Mouse (Mus musculus) kidney, postnatal 0 days (tissue): ENCODE measurements around the gene Pradc1. TPM values are rescaled to one million over a fixed set of nuclear protein-coding genes. Genes with fewer than 3 reads are reported as not detected.
A peak's percentile ranks its signal among the peaks of the same experiment; 100 is the strongest.

Experiments used
- ATAC-seq: fragments of 200-750 bp; cut with Nextera tagmentation; replicated peaks from 2 replicates; pipeline ENCODE4 v1.8.0; 2017; ENCODE audit warnings: low read depth, moderate number of reproducible peaks, moderate TSS enrichment, moderate library complexity; ENCODE audit not compliant: low FRiP score
- DNase-seq: peaks from one replicate; pipeline ENCODE4 v3.0.0-alpha.2; 2016; ENCODE audit warnings: low spot score
- H3K27ac ChIP-seq: fragments of 300-500 bp; sonication (generic); 2 replicates; pipeline ENCODE4 v1.5.1; 2014; ENCODE audit warnings: mild to moderate bottlenecking
- H3K27me3 ChIP-seq: fragments of 300-500 bp; sonication (generic); 2 replicates; pipeline ENCODE4 v1.6.1; 2014; ENCODE audit warnings: low read length, mixed read lengths; ENCODE audit not compliant: insufficient read depth
- H3K36me3 ChIP-seq: fragments of 300-500 bp; sonication (generic); 2 replicates; pipeline ENCODE4 v1.6.1; 2014; ENCODE audit warnings: low read length, mixed read lengths; ENCODE audit not compliant: insufficient read depth
- H3K4me1 ChIP-seq: fragments of 300-500 bp; sonication (generic); replicated peaks from 2 replicates; pipeline ENCODE4 v1.6.1; 2014; ENCODE audit warnings: antibody characterized with exemption, low read length, mixed read lengths; ENCODE audit not compliant: insufficient read depth
- H3K4me2 ChIP-seq: fragments of 300-500 bp; sonication (generic); 2 replicates; pipeline ENCODE4 v1.6.1; 2014; ENCODE audit warnings: mild to moderate bottlenecking, low read length, moderate library complexity, mixed read lengths
- H3K4me3 ChIP-seq: fragments of 300-500 bp; sonication (generic); replicated peaks from 2 replicates; pipeline ENCODE4 v1.5.1; 2014; ENCODE audit warnings: low read depth, low read length
- H3K9ac ChIP-seq: fragments of 300-500 bp; sonication (generic); 2 replicates; pipeline ENCODE4 v1.6.1; 2014; ENCODE audit warnings: low read depth, low read length
- H3K9me3 ChIP-seq: fragments of 300-500 bp; sonication (generic); replicated peaks from 2 replicates; pipeline ENCODE4 v1.6.1; 2016; ENCODE audit warnings: low read length, inconsistent platforms, mixed read lengths
- CTCF ChIP-seq: IDR thresholded peaks from 2 replicates; pipeline ENCODE4 v1.5.1; 2016; ENCODE audit warnings: antibody characterized with exemption, low read depth, mild to moderate bottlenecking, moderate library complexity
- WGBS: fragments of 180-500 bp; shearing (Covaris S2); extraction: QIAGEN DNeasy Blood & Tissue Kit; methylation state at CpG from one replicate; pipeline ENCODE4 v1.1.7; 2014; 5-methylcytosine and 5-hydroxymethylcytosine counted together
- polyA plus RNA-seq: library from polyadenylated mRNA; unstranded; fragments of >200 nt; fragmentation: Nextera tagmentation; extraction: Ambion mirVana; gene quantifications from 2 replicates; pipeline ENCODE4 v1.2.1, GENCODE M21; 2015

Pradc1 gene
- polyA plus RNA-seq, 1 experiment from 2014 or later, result 37.3 TPM

- H3K9ac ChIP-seq, result no peak overlapping the region
Observed at GRCm38 (mm10) chr6:85445286-85445685, 6.5 kb downstream of the Pradc1 start.

GRCm38 (mm10) chr6:85444266-85444965 is 7.4 kb downstream of the Pradc1 start:
- no peak for ATAC-seq
- Histone ChIP-seq H3K9ac (no peak overlapping the region), H3K27me3 (no peaks in the 10 kb centered on the region), H3K27ac (0 out of 2 replicates have a peak overlapping the region, but pooled peaks have one; percentile 31), H3K4me3 (no peak overlapping the region), H3K4me1 (peaks cover 6% of the 10 kb centered on the region; the same call in 1 of the 2 replicates), H3K9me3 (no peaks in the 10 kb centered on the region), H3K36me3 (peaks cover 40% of the 10 kb centered on the region), H3K4me2 (no peak overlapping the region)
- TF ChIP-seq CTCF, result no peak
- 83% methylated on average over 8 of the region's 8 CpGs for WGBS
- no peak for DNase-seq

More at GRCm38 (mm10) chr6:85445286-85445685, 6.5 kb downstream of the Pradc1 start:
- no peak for TF ChIP-seq CTCF
- H3K9me3 ChIP-seq, result no peaks in the 10 kb centered on the region
- peak overlapping the region; percentile 31; the same call in 1 of the 2 replicates for H3K27ac ChIP-seq
- no peak overlapping the region for H3K4me3 ChIP-seq
- peaks cover 6% of the 10 kb centered on the region; the same call in 1 of the 2 replicates for H3K4me1 ChIP-seq
- H3K27me3 ChIP-seq, result no peaks in the 10 kb centered on the region
- peak; percentile 61 for DNase-seq
- peaks cover 33% of the 10 kb centered on the region; the same call in 1 of the 2 replicates for H3K36me3 ChIP-seq
- H3K4me2 ChIP-seq, result no peak overlapping the region
- 28% methylated on average over 5 of the region's 5 CpGs for whole genome bisulfite sequencing
- ATAC-seq, result peak; percentile 67

- Histone ChIP-seq H3K9me3 (no peaks in the 10 kb centered on the region), H3K36me3 (peaks cover 47% of the 10 kb centered on the region), H3K27ac (no peak overlapping the region; the same call in 1 of the 2 replicates), H3K9ac (no peak overlapping the region), H3K4me2 (no peak overlapping the region), H3K27me3 (no peaks in the 10 kb centered on the region), H3K4me1 (peaks cover 6% of the 10 kb centered on the region; the same call in 1 of the 2 replicates), H3K4me3 (no peak overlapping the region)
- TF ChIP-seq CTCF, result no peak
- ATAC-seq (no peak), DNase-seq (no peak)
- WGBS, result 73% methylated on average over 3 of the region's 3 CpGs
Observed at GRCm38 (mm10) chr6:85443488-85444233, 8.1 kb downstream of the Pradc1 start.

- no peak overlapping the region for H3K4me3 ChIP-seq
- 87% methylated on average over 4 of the region's 4 CpGs for WGBS
- peaks cover 45% of the 10 kb centered on the region for H3K36me3 ChIP-seq
- no peaks in the 10 kb centered on the region for H3K9me3 ChIP-seq
- DNase-seq (no peak), ATAC-seq (no peak)
- H3K4me2 ChIP-seq, result no peak overlapping the region
- no peaks in the 10 kb centered on the region for H3K27me3 ChIP-seq
- no peak for TF ChIP-seq CTCF
- no peak overlapping the region for H3K9ac ChIP-seq
- H3K4me1 ChIP-seq, result peaks cover 6% of the 10 kb centered on the region; the same call in 1 of the 2 replicates
- no peak overlapping the region for H3K27ac ChIP-seq
Observed at GRCm38 (mm10) chr6:85441142-85441541, 10.6 kb downstream of the Pradc1 start.

GRCm38 (mm10) chr6:85436631-85437030 is 15.1 kb downstream of the Pradc1 start:
- TF ChIP-seq CTCF, result no peak
- peaks cover 33% of the 10 kb centered on the region; the same call in 1 of the 2 replicates for H3K36me3 ChIP-seq
- DNase-seq (no peak), ATAC-seq (no peak)
- H3K4me2 ChIP-seq, result no peak overlapping the region
- no peaks in the 10 kb centered on the region for H3K27me3 ChIP-seq
- 0 out of 2 replicates have a peak, but pooled peaks cover 6% of the 10 kb centered on the region for H3K4me1 ChIP-seq
- no peak overlapping the region for H3K4me3 ChIP-seq
- 81% methylated on average over 5 of the region's 6 CpGs for WGBS
- no peaks in the 10 kb centered on the region for H3K9me3 ChIP-seq
- no peak overlapping the region for H3K9ac ChIP-seq
- H3K27ac ChIP-seq, result no peak overlapping the region

- Histone ChIP-seq H3K27ac (no peak overlapping the region), H3K4me1 (0 out of 2 replicates have a peak, but pooled peaks cover 6% of the 10 kb centered on the region), H3K9ac (no peak overlapping the region), H3K27me3 (no peaks in the 10 kb centered on the region), H3K36me3 (peaks cover 29% of the 10 kb centered on the region; the same call in 1 of the 2 replicates), H3K4me3 (no peak overlapping the region), H3K9me3 (no peaks in the 10 kb centered on the region), H3K4me2 (no peak overlapping the region)
- 88% methylated on average over 1 of the region's 1 CpGs for WGBS
- TF ChIP-seq CTCF, result no peak
- ATAC-seq (no peak), DNase-seq (no peak)
Observed at GRCm38 (mm10) chr6:85436204-85436603, 15.6 kb downstream of the Pradc1 start.
